Comparison of ENCODE assay signal across 36 mouse cellular contexts in genomic region chr9:44423576-44423975, GRCm38 (mm10). TPM values are rescaled to one million over a fixed set of nuclear protein-coding genes. Genes with fewer than 3 reads are reported as not detected.
"Had no signal": no experiment of that assay in that cellular context is flagged by ENCODE, and none has a peak within 500 bp of the region (broad histone marks: within the 10 kb centered on the region; RNA-seq: fewer than 3 reads in every experiment).

No protein-coding gene starts in this region.

- H3K4me2 ChIP-seq: embryonic facial prominence, embryonic 12.5 days; embryonic facial prominence, embryonic 13.5 days; embryonic facial prominence, embryonic 15.5 days; forebrain, embryonic 12.5 days; forebrain, embryonic 13.5 days; forebrain, embryonic 15.5 days had no signal

- H3K4me3 ChIP-seq: embryonic facial prominence, embryonic 10.5 days; embryonic facial prominence, embryonic 12.5 days; embryonic facial prominence, embryonic 13.5 days; embryonic facial prominence, embryonic 15.5 days; erythroblast, embryonic 14.5 days; forebrain, embryonic 10.5 days; forebrain, embryonic 12.5 days; forebrain, embryonic 13.5 days; forebrain, embryonic 15.5 days; gastrocnemius, adult 2 months; heart, adult 2 months had no signal

- H3K36me3 ChIP-seq: embryonic facial prominence, embryonic 10.5 days; embryonic facial prominence, embryonic 12.5 days; embryonic facial prominence, embryonic 13.5 days; embryonic facial prominence, embryonic 15.5 days; forebrain, embryonic 10.5 days; forebrain, embryonic 12.5 days; forebrain, embryonic 15.5 days had no signal

- H3K27ac ChIP-seq: embryonic facial prominence, embryonic 10.5 days; embryonic facial prominence, embryonic 12.5 days; embryonic facial prominence, embryonic 13.5 days; embryonic facial prominence, embryonic 15.5 days; forebrain, embryonic 10.5 days; forebrain, embryonic 12.5 days; forebrain, embryonic 13.5 days; forebrain, embryonic 15.5 days; gastrocnemius, adult 2 months; heart, adult 2 months had no signal

- H3K27me3 ChIP-seq: embryonic facial prominence, embryonic 12.5 days; embryonic facial prominence, embryonic 13.5 days; embryonic facial prominence, embryonic 15.5 days; forebrain, embryonic 12.5 days; forebrain, embryonic 13.5 days; forebrain, embryonic 15.5 days had no signal

- H3K4me1 ChIP-seq: embryonic facial prominence, embryonic 10.5 days; embryonic facial prominence, embryonic 12.5 days; embryonic facial prominence, embryonic 13.5 days; embryonic facial prominence, embryonic 15.5 days; forebrain, embryonic 13.5 days; forebrain, embryonic 15.5 days had no signal

- H3K9ac ChIP-seq: embryonic facial prominence, embryonic 12.5 days; embryonic facial prominence, embryonic 13.5 days; embryonic facial prominence, embryonic 15.5 days; forebrain, embryonic 12.5 days; forebrain, embryonic 13.5 days; forebrain, embryonic 15.5 days; forebrain, postnatal 0 days had no signal

- ATAC-seq: forebrain, embryonic 13.5 days; forebrain, embryonic 14.5 days; forebrain, embryonic 15.5 days; forebrain, embryonic 16.5 days; forebrain, postnatal 0 days had no signal

- DNase-seq: cerebellum, adult 9-11 months; cerebellum, postnatal 10 days; cerebellum, postnatal 14 days; cerebellum, postnatal 25 days; cerebellum, postnatal 36 days; embryo, embryonic 11 days; forebrain, postnatal 0 days; gastrocnemius, adult 2 months; gastrocnemius, postnatal 10 days; gastrocnemius, postnatal 14 days; gastrocnemius, postnatal 25 days; gastrocnemius, postnatal 36 days; heart, adult 11 months; heart, adult 18-20 months; heart, adult 2 months had no signal

- H3K9me3 ChIP-seq: embryonic facial prominence, embryonic 10.5 days; embryonic facial prominence, embryonic 12.5 days; embryonic facial prominence, embryonic 13.5 days; embryonic facial prominence, embryonic 15.5 days; forebrain, embryonic 12.5 days; forebrain, embryonic 13.5 days; forebrain, embryonic 15.5 days had no signal

RNA-seq across cellular contexts. Expression of gene Foxr1, which starts 17.4 kb away (rescaled TPM):
- total RNA-seq: common myeloid progenitor, adult 5-6 weeks; forebrain, postnatal 0 days; gastrocnemius, adult 18-20 months; gastrocnemius, adult 2 months; gastrocnemius, adult 8-10 months; gastrocnemius, postnatal 10 days; gastrocnemius, postnatal 14 days; gastrocnemius, postnatal 25 days; gastrocnemius, postnatal 36 days; gastrocnemius, postnatal 4 days; granulocyte monocyte progenitor cell, adult 5-6 weeks; heart, adult 18-20 months; heart, adult 2 months; heart, adult 8-10 months had no signal
- polyA plus RNA-seq: embryonic facial prominence, embryonic 10.5 days; embryonic facial prominence, embryonic 11.5 days; embryonic facial prominence, embryonic 12.5 days; embryonic facial prominence, embryonic 13.5 days; embryonic facial prominence, embryonic 14.5 days; embryonic facial prominence, embryonic 15.5 days; erythroblast, embryonic 14.5 days; forebrain, embryonic 10.5 days; forebrain, embryonic 11.5 days; forebrain, embryonic 12.5 days; forebrain, embryonic 13.5 days; forebrain, embryonic 14.5 days; forebrain, embryonic 15.5 days; forebrain, embryonic 16.5 days; forebrain, postnatal 0 days; frontal cortex, adult 2 months; heart, adult 2 months had no signal
